In the genomic region with DNA sequence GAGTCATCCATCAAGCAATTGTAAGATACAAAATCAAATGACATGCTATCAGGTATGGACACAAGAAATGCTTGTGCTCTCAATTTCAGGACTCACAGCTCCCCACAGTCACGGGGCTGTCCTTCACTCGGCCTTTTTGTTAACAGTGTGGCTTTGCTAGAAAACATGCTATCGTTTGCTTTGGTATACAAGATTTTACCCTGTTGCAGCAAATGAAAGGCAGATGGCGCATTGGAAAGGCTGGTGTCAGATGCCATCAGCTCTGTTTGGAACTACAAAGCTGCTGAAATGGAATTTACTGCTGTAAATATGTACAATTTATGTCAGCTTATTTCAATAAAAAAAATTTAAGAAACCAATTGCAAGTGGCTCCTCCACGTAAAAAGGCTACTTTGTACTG, we compare ENCODE assay signal across 22 mouse cellular contexts. TPM values are rescaled to one million over a fixed set of nuclear protein-coding genes. Genes with fewer than 3 reads are reported as not detected.
DNase-seq lines count a peak whose midpoint lies in the region; ATAC-seq and TF ChIP-seq lines count a peak whose summit lies in the region.
"Had no signal": no experiment of that assay in that cellular context is flagged by ENCODE, and none has a peak within 500 bp of the region (broad histone marks: within the 10 kb centered on the region; RNA-seq: fewer than 3 reads in every experiment).

No protein-coding gene starts in this region.

- H3K4me3 ChIP-seq in forebrain, embryonic 16.5 days (replicated peaks; ENCODE audit: low read length) = no peak overlapping the region
- no peak overlapping the region for H3K4me3 ChIP-seq in forebrain, embryonic 10.5 days
- H3K4me3 ChIP-seq in layer of hippocampus, adult 2 months = no peak overlapping the region
- no peak overlapping the region for H3K4me3 ChIP-seq in embryonic facial prominence, embryonic 10.5 days
- H3K4me3 ChIP-seq: erythroblast, embryonic 14.5 days; neural tube, embryonic 15.5 days had no signal

- H3K4me1 ChIP-seq in forebrain, embryonic 16.5 days (replicated peaks; ENCODE audit: control insufficient read depth, insufficient read depth, low read length) = peaks cover 8% of the 10 kb centered on the region
- H3K4me1 ChIP-seq in forebrain, embryonic 10.5 days = peaks cover 10% of the 10 kb centered on the region
- 0 out of 2 replicates have a peak, but pooled peaks cover 8% of the 10 kb centered on the region for H3K4me1 ChIP-seq in embryonic facial prominence, embryonic 10.5 days
- H3K4me1 ChIP-seq: neural tube, embryonic 15.5 days had no signal

- H3K36me3 ChIP-seq in forebrain, embryonic 16.5 days (ENCODE audit: control insufficient read depth, insufficient read depth) = no peaks in the 10 kb centered on the region
- no peaks in the 10 kb centered on the region for H3K36me3 ChIP-seq in forebrain, embryonic 10.5 days (replicated peaks)
- H3K36me3 ChIP-seq in embryonic facial prominence, embryonic 10.5 days (replicated peaks) = no peaks in the 10 kb centered on the region
- H3K36me3 ChIP-seq: neural tube, embryonic 15.5 days had no signal

- WGBS in forebrain, embryonic 16.5 days = 28% methylated on average over 5 of the region's 5 CpGs
- 68% methylated on average over 5 of the region's 5 CpGs for WGBS in forebrain, embryonic 10.5 days
- 59% methylated on average over 5 of the region's 5 CpGs for WGBS in embryonic facial prominence, embryonic 10.5 days

- no peak overlapping the region for H3K27ac ChIP-seq in forebrain, embryonic 16.5 days (ENCODE audit: low read length)
- H3K27ac ChIP-seq in forebrain, embryonic 10.5 days = no peak overlapping the region
- peak overlapping the region; percentile 76 for H3K27ac ChIP-seq in layer of hippocampus, adult 2 months
- no peak overlapping the region for H3K27ac ChIP-seq in embryonic facial prominence, embryonic 10.5 days (replicated peaks)
- H3K27ac ChIP-seq: kidney, postnatal 0 days; neural tube, embryonic 15.5 days had no signal

- H3K9me3 ChIP-seq in forebrain, embryonic 16.5 days (ENCODE audit: control insufficient read depth, low read length) = no peaks in the 10 kb centered on the region
- no peaks in the 10 kb centered on the region for H3K9me3 ChIP-seq in forebrain, embryonic 10.5 days
- no peaks in the 10 kb centered on the region for H3K9me3 ChIP-seq in embryonic facial prominence, embryonic 10.5 days
- H3K9me3 ChIP-seq: neural tube, embryonic 15.5 days had no signal

- TF ChIP-seq POLR2A in brain, embryonic 14.5 days (IDR thresholded peaks at IDR 0.05; ENCODE audit: borderline replicate concordance, extremely low read depth, insufficient read depth, insufficient read length, poor library complexity, severe bottlenecking) = no peak

- ATAC-seq in forebrain, embryonic 16.5 days = peak; percentile 55
- no peak for ATAC-seq in erythroid progenitor cell, adult 5-6 weeks (replicated peaks; ENCODE audit: low FRiP score, poor library complexity, severe bottlenecking)

- no peak overlapping the region for H3K9ac ChIP-seq in forebrain, embryonic 16.5 days (replicated peaks; ENCODE audit: low read depth, low read length)
- H3K9ac ChIP-seq: neural tube, embryonic 15.5 days had no signal

- TF ChIP-seq CTCF in layer of hippocampus, adult 2 months (conservative IDR thresholded peaks at IDR 0.05) = peak; percentile 59
- no peak for TF ChIP-seq CTCF in brain, embryonic 14.5 days (IDR thresholded peaks at IDR 0.05; ENCODE audit: borderline replicate concordance, extremely low read depth, insufficient read depth, insufficient read length)

- H3K27me3 ChIP-seq in forebrain, embryonic 16.5 days (replicated peaks; ENCODE audit: control insufficient read depth, insufficient read depth, low read length) = no peaks in the 10 kb centered on the region
- no peaks in the 10 kb centered on the region for H3K27me3 ChIP-seq in forebrain, embryonic 10.5 days (ENCODE audit: poor library complexity, severe bottlenecking)
- no peaks in the 10 kb centered on the region for H3K27me3 ChIP-seq in embryonic facial prominence, embryonic 10.5 days (replicated peaks; ENCODE audit: low read depth, poor library complexity, severe bottlenecking)
- H3K27me3 ChIP-seq: neural tube, embryonic 15.5 days had no signal

- no peak for DNase-seq in forebrain, embryonic 10.5 days (ENCODE audit: extremely low spot score, low spot score)
- DNase-seq in layer of hippocampus, adult 2 months (ENCODE audit: low spot score in 2 of 2) = peak in 1 of 2 experiments; percentile 32
- DNase-seq in layer of hippocampus, postnatal 25 days (ENCODE audit: extremely low spot score in 1 of 2, low spot score in 1 of 2) = no peak
- peak; percentile 64 for DNase-seq in brain, embryonic 14.5 days (ENCODE audit: low read depth)
- peak; percentile 31 for DNase-seq in embryonic facial prominence, embryonic 10.5 days (ENCODE audit: low spot score)
- DNase-seq: adrenal gland, postnatal 36 days; cerebellum, adult 11-12 months; cerebellum, postnatal 14 days; gastrocnemius, postnatal 14 days; heart, adult 11 months; kidney, adult 2 months; left cerebral cortex, postnatal 4 days; lung, postnatal 4 days; right cerebral cortex, adult 18-20 months; right cerebral cortex, postnatal 4 days; thymus, postnatal 25 days had no signal

- no peak overlapping the region for H3K4me2 ChIP-seq in forebrain, embryonic 16.5 days (ENCODE audit: low read length)
- H3K4me2 ChIP-seq: heart, embryonic 11.5 days; neural tube, embryonic 15.5 days had no signal

RNA-seq across cellular contexts. Expression of a gene that starts 19.3 kb away (rescaled TPM):
- 146 and 163 TPM in 2 replicates for polyA plus RNA-seq in forebrain, embryonic 16.5 days (2015; fragmentation: Nextera tagmentation; extraction: Ambion mirVana)
- 153 and 161 TPM in 2 replicates for polyA plus RNA-seq in forebrain, embryonic 10.5 days (2016; fragmentation: Nextera tagmentation; extraction: Ambion mirVana)
- 100 to 1,000 TPM; 105 to 113 TPM for total RNA-seq in layer of hippocampus, adult 2 months (2021)
- total RNA-seq in layer of hippocampus, postnatal 25 days (2021) = 100 to 1,000 TPM; 104 to 116 TPM
- polyA plus RNA-seq in brain, embryonic 14.5 days (2012; rRNA removed) = 42.7 and 55.6 TPM in 2 replicates
- polyA plus RNA-seq in embryonic facial prominence, embryonic 10.5 days (2016; fragmentation: Nextera tagmentation; extraction: Ambion mirVana) = 148 and 153 TPM in 2 replicates
- total RNA-seq in erythroid progenitor cell, adult 5-6 weeks (2015; ENCODE audit: low replicate concordance) = 54.1 and 80.5 TPM in 2 replicates
- total RNA-seq in erythroid progenitor cell, adult 5-6 weeks (2017; ENCODE audit: low replicate concordance) = 18.4 and 38.5 TPM in 2 replicates

Comparison
In these comparisons a context has a peak if more than half of its experiments do, and no peak if none do; other contexts are left out.
1. DNase-seq: peak in brain, embryonic 14.5 days (single experiment) and embryonic facial prominence, embryonic 10.5 days (single experiment); none in forebrain, embryonic 10.5 days (single experiment) and layer of hippocampus, postnatal 25 days (0 of 2).